Mouse (Mus musculus): ENCODE data around the gene Amz1. TPM values are rescaled to one million over a fixed set of nuclear protein-coding genes. Genes with fewer than 3 reads are reported as not detected.

Gene Amz1
- polyA plus RNA-seq, 1 experiment from 2014 or later: 1.2 TPM

DNA sequence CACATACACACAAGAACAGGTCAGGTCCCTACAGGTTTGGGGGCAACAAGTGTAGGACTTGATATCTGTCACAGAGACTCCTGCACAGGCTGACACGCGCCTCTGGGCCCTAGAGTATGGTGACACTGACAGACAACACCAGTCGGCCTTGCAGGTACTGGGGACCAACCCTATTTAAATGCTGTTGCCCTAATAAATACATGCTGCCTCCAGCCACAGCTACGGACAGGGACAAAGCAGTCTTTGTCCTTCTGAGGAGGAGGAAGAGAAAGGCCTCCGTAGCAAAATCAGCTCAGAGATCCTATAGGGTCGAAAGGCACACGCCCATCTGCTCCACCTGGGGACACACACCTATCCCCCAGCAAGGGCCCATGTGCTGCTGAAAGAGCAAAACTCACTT lies 27.9 kb upstream of the Amz1 start:
- Histone ChIP-seq H3K27ac (ENCODE audit: low read depth) (no peak overlapping the region), H3K27me3 (replicated peaks; ENCODE audit: control insufficient read depth, insufficient read depth, low read length) (no peaks in the 10 kb centered on the region), H3K4me2 (ENCODE audit: low read length) (no peak overlapping the region), H3K36me3 (ENCODE audit: control insufficient read depth, insufficient read depth, low read length) (peaks cover 53% of the 10 kb centered on the region), H3K9ac (ENCODE audit: low read length) (no peak overlapping the region), H3K9me3 (ENCODE audit: control insufficient read depth, low read length) (no peaks in the 10 kb centered on the region), H3K4me3 (ENCODE audit: low read depth, low read length) (no peak overlapping the region), H3K4me1 (replicated peaks; ENCODE audit: control insufficient read depth, insufficient read depth, low read length) (peaks cover 6% of the 10 kb centered on the region)
- WGBS: 83% methylated on average over 7 of the region's 7 CpGs
- DNase-seq (ENCODE audit: low spot score): no peak
- ATAC-seq (replicated peaks; ENCODE audit: low FRiP score, low TSS enrichment, low read depth): no peak

- no peak overlapping the region for H3K27ac ChIP-seq (ENCODE audit: low read depth)
- peaks cover 23% of the 10 kb centered on the region for H3K4me1 ChIP-seq (replicated peaks; ENCODE audit: control insufficient read depth, insufficient read depth, low read length)
- H3K9ac ChIP-seq (ENCODE audit: low read length): no peak overlapping the region
- no peak overlapping the region for H3K4me3 ChIP-seq (ENCODE audit: low read depth, low read length)
- H3K27me3 ChIP-seq (replicated peaks; ENCODE audit: control insufficient read depth, insufficient read depth, low read length): no peaks in the 10 kb centered on the region
- H3K9me3 ChIP-seq (ENCODE audit: control insufficient read depth, low read length): no peaks in the 10 kb centered on the region
- peaks cover 25% of the 10 kb centered on the region for H3K36me3 ChIP-seq (ENCODE audit: control insufficient read depth, insufficient read depth, low read length)
- 83% methylated on average over 9 of the region's 9 CpGs for WGBS
- ATAC-seq (replicated peaks; ENCODE audit: low FRiP score, low TSS enrichment, low read depth) (no peak), DNase-seq (ENCODE audit: low spot score) (no peak)
- no peak overlapping the region for H3K4me2 ChIP-seq (ENCODE audit: low read length)
Observed at GRCm38 (mm10) chr5:140699776-140700175, 24.2 kb upstream of the Amz1 start.

DNA sequence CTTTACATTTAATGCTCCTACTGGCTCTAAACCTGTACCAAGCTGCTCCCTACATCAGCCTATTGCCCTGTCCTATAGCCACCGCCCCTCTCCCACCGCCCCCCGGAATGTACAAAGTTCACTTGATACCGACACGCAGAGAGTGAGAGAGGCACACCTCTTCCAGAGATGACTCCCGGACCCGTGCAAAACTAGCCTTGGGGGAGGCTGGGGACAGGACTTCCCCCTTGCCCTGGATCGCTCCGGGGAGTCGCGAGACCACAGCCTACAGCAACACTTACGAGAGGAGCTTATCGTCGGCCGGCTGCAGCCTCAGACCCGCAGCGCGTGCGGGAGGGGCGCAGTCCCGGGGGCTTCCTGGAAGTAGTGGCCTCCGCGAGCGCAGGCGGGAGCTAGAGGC lies 22.3 kb upstream of the Amz1 start:
- Histone ChIP-seq H3K4me1 (replicated peaks; ENCODE audit: control insufficient read depth, insufficient read depth, low read length) (peaks cover 33% of the 10 kb centered on the region), H3K4me2 (ENCODE audit: low read length) (peak overlapping the region; percentile 77), H3K9ac (ENCODE audit: low read length) (peak overlapping the region; percentile 88), H3K4me3 (ENCODE audit: low read depth, low read length) (peak overlapping the region; percentile 90), H3K36me3 (ENCODE audit: control insufficient read depth, insufficient read depth, low read length) (peaks cover 13% of the 10 kb centered on the region), H3K9me3 (ENCODE audit: control insufficient read depth, low read length) (no peaks in the 10 kb centered on the region), H3K27ac (ENCODE audit: low read depth) (peak overlapping the region; percentile 84), H3K27me3 (replicated peaks; ENCODE audit: control insufficient read depth, insufficient read depth, low read length) (no peaks in the 10 kb centered on the region)
- ATAC-seq (replicated peaks; ENCODE audit: low FRiP score, low TSS enrichment, low read depth) (peak; percentile 54), DNase-seq (ENCODE audit: low spot score) (no peak)
- 0% methylated on average over 25 of the region's 25 CpGs for WGBS

- Histone ChIP-seq H3K4me1 (replicated peaks; ENCODE audit: control insufficient read depth, insufficient read depth, low read length) (peaks cover 33% of the 10 kb centered on the region), H3K9ac (ENCODE audit: low read length) (peak within 1 kb of the TSS; percentile 88), H3K27me3 (replicated peaks; ENCODE audit: control insufficient read depth, insufficient read depth, low read length) (no peaks in the 10 kb centered on the region), H3K9me3 (ENCODE audit: control insufficient read depth, low read length) (no peaks in the 10 kb centered on the region), H3K4me2 (ENCODE audit: low read length) (peak within 1 kb of the TSS; percentile 77), H3K4me3 (ENCODE audit: low read depth, low read length) (peak within 1 kb of the TSS; percentile 90), H3K27ac (ENCODE audit: low read depth) (peak within 1 kb of the TSS; percentile 84), H3K36me3 (ENCODE audit: control insufficient read depth, insufficient read depth, low read length) (peaks cover 11% of the 10 kb centered on the region)
- under 1% methylated on average over 33 of the region's 33 CpGs for WGBS
- peak; percentile 45 for ATAC-seq (replicated peaks; ENCODE audit: low FRiP score, low TSS enrichment, low read depth)
- peak; percentile 96 for DNase-seq (ENCODE audit: low spot score)
Observed at GRCm38 (mm10) chr5:140702103-140702513, 21.8 kb upstream of the Amz1 start, which contains the start of gene Iqce. Gene Iqce, minus strand, starts transcription at chr5:140702378.

DNA sequence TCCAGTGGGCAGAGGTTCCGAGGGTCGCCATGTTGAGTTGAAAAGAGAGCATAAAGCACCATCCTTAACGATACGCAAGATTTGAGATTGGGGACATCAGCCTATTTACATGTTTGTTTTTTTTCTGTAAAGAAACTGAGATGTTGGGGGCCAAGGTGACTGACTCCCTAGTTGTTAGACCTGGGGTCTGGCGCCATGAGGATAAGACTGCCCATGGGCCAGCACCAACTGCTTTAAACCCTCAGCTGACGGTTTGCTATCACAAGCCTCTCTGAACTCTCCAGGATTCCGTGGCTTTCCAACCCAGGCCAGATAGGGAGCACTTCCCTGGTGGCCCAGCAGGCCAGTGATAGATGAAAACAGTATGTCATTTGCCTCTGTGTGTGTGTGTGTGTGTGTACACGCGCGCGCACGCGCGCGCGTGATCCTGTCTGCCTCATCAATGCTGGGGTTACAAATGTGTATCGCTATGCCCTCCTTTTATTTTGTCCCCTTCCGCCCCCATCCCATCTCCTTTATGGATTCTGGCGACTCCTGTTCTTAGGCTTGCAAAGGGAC lies 21.2 kb upstream of the Amz1 start:
- Histone ChIP-seq H3K9me3 (ENCODE audit: control insufficient read depth, low read length) (no peaks in the 10 kb centered on the region), H3K9ac (ENCODE audit: low read length) (peak overlapping the region; percentile 88), H3K36me3 (ENCODE audit: control insufficient read depth, insufficient read depth, low read length) (peaks cover 11% of the 10 kb centered on the region), H3K4me2 (ENCODE audit: low read length) (peak overlapping the region; percentile 77), H3K27me3 (replicated peaks; ENCODE audit: control insufficient read depth, insufficient read depth, low read length) (no peaks in the 10 kb centered on the region), H3K27ac (ENCODE audit: low read depth) (peak overlapping the region; percentile 84), H3K4me3 (ENCODE audit: low read depth, low read length) (peak overlapping the region; percentile 90), H3K4me1 (replicated peaks; ENCODE audit: control insufficient read depth, insufficient read depth, low read length) (peaks cover 33% of the 10 kb centered on the region)
- no peak for DNase-seq (ENCODE audit: low spot score)
- WGBS: 61% methylated on average over 19 of the region's 19 CpGs
- no peak for ATAC-seq (replicated peaks; ENCODE audit: low FRiP score, low TSS enrichment, low read depth)

- 33% methylated on average over 17 of the region's 17 CpGs for WGBS
- H3K9ac ChIP-seq (ENCODE audit: low read length): no peak overlapping the region; the same call in 1 of the 2 replicates
- H3K36me3 ChIP-seq (ENCODE audit: control insufficient read depth, insufficient read depth, low read length): peaks cover 11% of the 10 kb centered on the region
- H3K27me3 ChIP-seq (replicated peaks; ENCODE audit: control insufficient read depth, insufficient read depth, low read length): no peaks in the 10 kb centered on the region
- H3K4me1 ChIP-seq (replicated peaks; ENCODE audit: control insufficient read depth, insufficient read depth, low read length): peaks cover 33% of the 10 kb centered on the region
- no peak for ATAC-seq (replicated peaks; ENCODE audit: low FRiP score, low TSS enrichment, low read depth)
- peak overlapping the region; percentile 92 for H3K27ac ChIP-seq (ENCODE audit: low read depth)
- peak overlapping the region; percentile 60 for H3K4me3 ChIP-seq (ENCODE audit: low read depth, low read length)
- no peak for DNase-seq (ENCODE audit: low spot score)
- peak overlapping the region; percentile 37 for H3K4me2 ChIP-seq (ENCODE audit: low read length)
- no peaks in the 10 kb centered on the region for H3K9me3 ChIP-seq (ENCODE audit: control insufficient read depth, low read length)
Observed at GRCm38 (mm10) chr5:140703480-140704377, 20.2 kb upstream of the Amz1 start.

DNA sequence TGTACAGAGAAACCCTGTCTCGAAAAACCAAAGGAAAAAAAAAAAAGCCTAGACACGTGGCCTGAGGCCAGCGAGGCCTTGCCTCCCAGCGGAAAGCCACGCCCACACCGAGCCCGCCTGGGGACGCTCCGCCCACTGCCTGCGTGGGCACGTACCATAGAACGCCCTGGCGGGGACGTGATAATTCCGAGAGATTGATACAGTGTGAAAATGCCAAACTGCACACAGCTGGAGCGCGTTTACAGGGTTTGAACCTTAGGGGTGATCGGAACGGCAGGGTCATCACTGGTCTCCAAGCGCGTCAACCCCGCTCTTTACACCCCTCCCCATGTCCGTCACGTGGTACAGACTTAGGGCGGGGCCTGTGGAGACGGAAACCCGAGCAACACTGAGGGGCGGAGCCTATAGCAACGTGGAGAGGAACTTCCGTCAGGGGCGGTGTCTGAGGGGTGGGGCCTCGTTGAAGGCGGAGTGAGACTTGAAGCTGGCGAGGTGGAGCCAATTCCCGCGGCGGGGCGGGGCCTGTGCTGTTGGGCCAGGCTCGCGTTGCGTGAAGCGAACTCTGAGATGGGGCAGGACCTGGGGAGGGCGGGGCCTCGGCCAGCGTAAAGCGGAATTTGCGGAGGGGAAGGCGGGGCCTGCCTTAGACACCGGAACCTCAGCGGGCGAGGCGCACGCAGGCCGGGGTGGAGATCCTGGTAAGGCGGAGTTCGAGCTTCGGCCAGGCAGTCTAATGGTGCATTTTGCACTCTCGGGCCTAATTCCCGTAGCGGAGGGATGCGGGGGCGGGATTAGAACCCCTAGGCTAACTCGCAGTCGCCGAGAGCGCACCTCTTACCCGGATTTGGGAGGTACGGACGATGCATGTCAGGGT lies 19.3 kb upstream of the Amz1 start, which contains the start of gene Brat1:
TSS of gene Brat1 (plus strand) at position 634 of the 874 bp plus-strand sequence.
- Histone ChIP-seq H3K27ac (ENCODE audit: low read depth) (peak within 1 kb of the TSS; percentile 92), H3K4me1 (replicated peaks; ENCODE audit: control insufficient read depth, insufficient read depth, low read length) (peaks cover 33% of the 10 kb centered on the region), H3K36me3 (ENCODE audit: control insufficient read depth, insufficient read depth, low read length) (peaks cover 7% of the 10 kb centered on the region), H3K9ac (ENCODE audit: low read length) (peak within 1 kb of the TSS; percentile 73), H3K4me2 (ENCODE audit: low read length) (peak within 1 kb of the TSS; percentile 80), H3K4me3 (ENCODE audit: low read depth, low read length) (peak within 1 kb of the TSS; percentile 60), H3K9me3 (ENCODE audit: control insufficient read depth, low read length) (no peaks in the 10 kb centered on the region), H3K27me3 (replicated peaks; ENCODE audit: control insufficient read depth, insufficient read depth, low read length) (no peaks in the 10 kb centered on the region)
- WGBS: under 1% methylated on average over 69 of the region's 69 CpGs
- ATAC-seq (replicated peaks; ENCODE audit: low FRiP score, low TSS enrichment, low read depth): peak; percentile 91
- DNase-seq (ENCODE audit: low spot score): peak; percentile 99

- Histone ChIP-seq H3K9ac (ENCODE audit: low read length) (peak overlapping the region; percentile 71), H3K9me3 (ENCODE audit: control insufficient read depth, low read length) (no peaks in the 10 kb centered on the region), H3K27me3 (replicated peaks; ENCODE audit: control insufficient read depth, insufficient read depth, low read length) (no peaks in the 10 kb centered on the region), H3K4me3 (ENCODE audit: low read depth, low read length) (peak overlapping the region; percentile 60), H3K27ac (ENCODE audit: low read depth) (peak overlapping the region; percentile 71; the same call in 1 of the 2 replicates), H3K4me2 (ENCODE audit: low read length) (peak overlapping the region; percentile 80), H3K36me3 (ENCODE audit: control insufficient read depth, insufficient read depth, low read length) (peaks cover 18% of the 10 kb centered on the region), H3K4me1 (replicated peaks; ENCODE audit: control insufficient read depth, insufficient read depth, low read length) (peaks cover 30% of the 10 kb centered on the region)
- DNase-seq (ENCODE audit: low spot score): no peak
- no peak for ATAC-seq (replicated peaks; ENCODE audit: low FRiP score, low TSS enrichment, low read depth)
- 49% methylated on average over 7 of the region's 7 CpGs for WGBS
Observed at GRCm38 (mm10) chr5:140705501-140706171, 18.3 kb upstream of the Amz1 start.
